Mouse (Mus musculus) forebrain, embryonic 14.5 days (tissue): ENCODE data around the gene Dpf2. TPM values are rescaled to one million over a fixed set of nuclear protein-coding genes. Genes with fewer than 3 reads are reported as not detected.
A peak's percentile ranks its signal among the peaks of the same experiment; 100 is the strongest.

Experiments
- ATAC-seq: fragments of 200-750 bp; cut with Nextera tagmentation; 2 replicates; pipeline ENCODE4 v1.8.0; 2017; ENCODE audit warnings: mild to moderate bottlenecking, moderate library complexity
- DNase-seq: peaks from one replicate; pipeline ENCODE4 v3.0.0-alpha.2; 2015; ENCODE audit warnings: low spot score
- H3K27ac ChIP-seq: fragments of 300-500 bp; sonication (generic); 2 replicates; pipeline ENCODE4 v1.5.1; 2014; ENCODE audit warnings: low read depth, mild to moderate bottlenecking, control low read depth, low read length, moderate library complexity
- H3K27me3 ChIP-seq: fragments of 300-500 bp; sonication (generic); replicated peaks from 2 replicates; pipeline ENCODE4 v1.6.1; 2014; ENCODE audit warnings: low read length, control low read depth, mixed read lengths; ENCODE audit not compliant: control insufficient read depth, insufficient read depth
- H3K36me3 ChIP-seq: fragments of 300-500 bp; sonication (generic); 2 replicates; pipeline ENCODE4 v1.6.1; 2014; ENCODE audit warnings: low read length, control low read depth; ENCODE audit not compliant: control insufficient read depth, insufficient read depth
- H3K4me1 ChIP-seq: fragments of 300-500 bp; sonication (generic); 2 replicates; pipeline ENCODE4 v1.6.1; 2014; ENCODE audit warnings: antibody characterized with exemption, low read length, control low read depth; ENCODE audit not compliant: control insufficient read depth, insufficient read depth
- H3K4me2 ChIP-seq: fragments of 300-500 bp; sonication (generic); 2 replicates; pipeline ENCODE4 v1.6.1; 2014; ENCODE audit warnings: mild to moderate bottlenecking, control low read depth, low read length
- H3K4me3 ChIP-seq: fragments of 300-500 bp; sonication (generic); 2 replicates; pipeline ENCODE4 v1.5.1; 2014; ENCODE audit warnings: low read depth, low read length, control low read depth
- H3K9ac ChIP-seq: fragments of 300-500 bp; sonication (generic); 2 replicates; pipeline ENCODE4 v1.6.1; 2014; ENCODE audit warnings: mild to moderate bottlenecking, low read length, control low read depth, moderate library complexity
- H3K9me3 ChIP-seq: fragments of 300-500 bp; sonication (generic); replicated peaks from 2 replicates; pipeline ENCODE4 v1.6.1; 2016; ENCODE audit warnings: low read length, control low read depth, mixed read lengths; ENCODE audit not compliant: control insufficient read depth
- WGBS: fragments of 180-500 bp; shearing (Covaris S2); extraction: QIAGEN DNeasy Blood & Tissue Kit; methylation state at CpG from one replicate; pipeline ENCODE4 v1.1.7; 2014; 5-methylcytosine and 5-hydroxymethylcytosine counted together
- polyA plus RNA-seq: library from polyadenylated mRNA; unstranded; fragments of >200 nt; fragmentation: Nextera tagmentation; extraction: Ambion mirVana; gene quantifications from 2 replicates; pipeline ENCODE4 v1.2.1, GENCODE M21; 2014

Gene Dpf2
- polyA plus RNA-seq, 1 experiment from 2014 or later = 136 TPM

- Histone ChIP-seq H3K4me1 (no peaks in the 10 kb centered on the region), H3K27me3 (no peaks in the 10 kb centered on the region), H3K9me3 (no peaks in the 10 kb centered on the region), H3K4me3 (no peak overlapping the region), H3K27ac (no peak overlapping the region), H3K36me3 (peaks cover 73% of the 10 kb centered on the region), H3K9ac (no peak overlapping the region), H3K4me2 (no peak overlapping the region)
- DNase-seq = no peak
- no peak for ATAC-seq
- 93% methylated on average over 16 of the region's 16 CpGs for WGBS
Measured at GRCm38 (mm10) chr19:5951631-5952030, 38.8 kb upstream of the Dpf2 start.

DNA sequence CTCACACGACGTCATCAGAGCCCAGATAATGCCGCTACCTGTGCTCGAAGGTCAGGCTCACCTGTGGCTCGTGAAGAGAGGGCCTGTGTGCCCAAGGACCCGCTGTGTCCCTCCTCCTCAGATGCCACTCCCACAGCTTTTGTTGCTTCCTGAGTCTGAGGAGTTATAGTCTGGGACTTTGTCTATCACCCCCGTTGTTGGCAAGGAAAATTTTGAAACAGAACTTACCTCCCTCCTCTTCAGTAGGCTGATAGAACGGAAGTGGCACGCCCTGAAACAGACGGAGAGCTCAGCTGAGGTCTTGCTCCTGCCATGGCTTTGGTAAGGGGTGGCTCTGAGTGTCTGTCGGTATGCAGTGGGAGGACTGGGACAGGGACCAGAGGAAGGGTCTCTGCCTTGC is 37.4 kb upstream of the Dpf2 start:
- Histone ChIP-seq H3K4me2 (no peak overlapping the region), H3K9me3 (no peaks in the 10 kb centered on the region), H3K4me1 (no peaks in the 10 kb centered on the region), H3K27me3 (no peaks in the 10 kb centered on the region), H3K9ac (no peak overlapping the region), H3K36me3 (peaks cover 72% of the 10 kb centered on the region), H3K27ac (no peak overlapping the region), H3K4me3 (no peak overlapping the region)
- no peak for DNase-seq
- no peak for ATAC-seq
- 94% methylated on average over 11 of the region's 11 CpGs for WGBS

- Histone ChIP-seq H3K4me2 (no peak overlapping the region), H3K9ac (no peak overlapping the region), H3K9me3 (no peaks in the 10 kb centered on the region), H3K4me3 (no peak overlapping the region), H3K36me3 (peaks cover 48% of the 10 kb centered on the region), H3K27ac (no peak overlapping the region), H3K4me1 (no peaks in the 10 kb centered on the region), H3K27me3 (no peaks in the 10 kb centered on the region)
- DNase-seq (no peak), ATAC-seq (no peak)
- 90% methylated on average over 8 of the region's 8 CpGs for WGBS
Measured at GRCm38 (mm10) chr19:5945891-5946290, 33.1 kb upstream of the Dpf2 start.

DNA sequence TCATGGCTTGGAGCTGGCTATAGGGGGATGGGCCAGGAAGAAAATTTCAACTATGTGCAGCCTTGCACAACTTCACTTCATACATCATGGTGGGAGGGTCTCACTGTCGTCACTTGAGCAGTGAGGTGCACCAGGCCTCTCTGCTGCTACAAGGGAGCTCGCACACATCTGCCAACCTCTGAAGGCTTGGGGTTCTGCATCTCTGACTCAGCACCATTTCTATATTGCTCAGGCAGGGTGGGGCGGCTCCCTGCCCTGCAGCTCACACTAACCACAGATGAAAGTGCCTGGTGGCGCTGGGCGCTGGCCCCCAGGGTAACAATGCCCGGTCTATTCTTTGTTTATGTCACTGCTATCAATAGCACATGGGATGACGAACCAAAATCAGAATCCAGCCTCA is 32.2 kb upstream of the Dpf2 start:
- no peak for DNase-seq

GRCm38 (mm10) chr19:5944145-5944544 is 31.3 kb upstream of the Dpf2 start:
- 79% methylated on average over 8 of the region's 8 CpGs for WGBS
- Histone ChIP-seq H3K27ac (no peak overlapping the region), H3K4me2 (no peak overlapping the region), H3K36me3 (peaks cover 31% of the 10 kb centered on the region), H3K9ac (no peak overlapping the region), H3K27me3 (no peaks in the 10 kb centered on the region), H3K4me1 (0 out of 2 replicates have a peak, but pooled peaks cover 4% of the 10 kb centered on the region), H3K9me3 (no peaks in the 10 kb centered on the region), H3K4me3 (no peak overlapping the region)
- no peak for ATAC-seq
- DNase-seq = no peak

More for the DNA sequence above, 32.2 kb upstream of the Dpf2 start:
- no peak overlapping the region for H3K4me2 ChIP-seq
- ATAC-seq = no peak
- 87% methylated on average over 7 of the region's 7 CpGs for WGBS
- H3K9me3 ChIP-seq = no peaks in the 10 kb centered on the region
- H3K27ac ChIP-seq = no peak overlapping the region
- H3K9ac ChIP-seq = no peak overlapping the region
- no peaks in the 10 kb centered on the region for H3K27me3 ChIP-seq
- no peak overlapping the region for H3K4me3 ChIP-seq
- no peaks in the 10 kb centered on the region for H3K4me1 ChIP-seq
- peaks cover 40% of the 10 kb centered on the region for H3K36me3 ChIP-seq

GRCm38 (mm10) chr19:5943404-5943803 is 30.6 kb upstream of the Dpf2 start:
- no peak overlapping the region for H3K4me3 ChIP-seq
- peaks cover 27% of the 10 kb centered on the region for H3K36me3 ChIP-seq
- 0 out of 2 replicates have a peak, but pooled peaks cover 4% of the 10 kb centered on the region for H3K4me1 ChIP-seq
- DNase-seq = no peak
- ATAC-seq = no peak
- no peak overlapping the region for H3K4me2 ChIP-seq
- no peaks in the 10 kb centered on the region for H3K9me3 ChIP-seq
- WGBS = 91% methylated on average over 15 of the region's 15 CpGs
- no peaks in the 10 kb centered on the region for H3K27me3 ChIP-seq
- no peak overlapping the region for H3K27ac ChIP-seq
- H3K9ac ChIP-seq = no peak overlapping the region

DNA sequence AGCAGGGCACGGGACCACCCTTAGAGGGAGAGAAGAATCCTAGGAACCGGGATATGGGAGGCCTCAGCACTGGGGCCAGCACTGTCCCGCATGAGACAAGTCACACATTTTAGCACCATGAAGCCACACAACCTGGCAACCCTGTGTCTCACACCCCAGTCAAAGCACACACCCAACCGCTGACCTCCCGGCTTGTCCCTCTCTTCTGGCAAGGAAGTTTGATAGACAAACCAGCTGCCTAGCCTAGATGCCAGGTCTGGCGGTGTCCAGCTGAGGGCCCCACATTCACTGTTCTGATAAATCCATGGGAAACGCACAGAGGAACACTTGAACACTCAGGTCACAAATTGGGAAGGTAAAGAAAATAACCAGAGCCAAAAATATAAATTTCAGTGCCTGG is 29.8 kb upstream of the Dpf2 start:
- Histone ChIP-seq H3K36me3 (peaks cover 24% of the 10 kb centered on the region), H3K4me1 (peaks cover 11% of the 10 kb centered on the region), H3K27me3 (no peaks in the 10 kb centered on the region), H3K27ac (no peak overlapping the region), H3K9me3 (no peaks in the 10 kb centered on the region), H3K9ac (no peak overlapping the region), H3K4me3 (no peak overlapping the region), H3K4me2 (no peak overlapping the region)
- no peak for ATAC-seq
- 86% methylated on average over 7 of the region's 7 CpGs for WGBS
- DNase-seq = no peak

DNA sequence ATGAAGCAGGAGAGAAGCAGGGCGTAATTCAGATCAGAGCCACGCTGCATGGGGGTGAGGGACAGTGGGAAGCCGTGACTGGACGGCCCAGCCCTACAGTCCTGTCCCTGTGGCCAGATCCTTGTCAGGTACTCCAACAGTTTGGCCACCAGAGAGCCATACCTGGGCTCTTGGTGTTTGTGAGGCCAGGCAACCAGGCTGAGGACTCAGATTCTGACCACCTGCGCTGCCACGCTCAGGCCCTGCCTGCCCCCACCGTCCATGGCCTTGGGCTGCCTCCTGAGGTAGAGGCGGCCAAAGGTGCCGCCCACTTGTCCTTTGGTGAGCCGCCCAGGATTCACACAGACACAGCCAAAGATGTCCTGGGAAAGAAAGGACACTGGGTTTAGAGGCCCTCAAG is 27.8 kb upstream of the Dpf2 start:
- ATAC-seq (no peak), DNase-seq (no peak)
- Histone ChIP-seq H3K27ac (peak overlapping the region; percentile 46), H3K27me3 (no peaks in the 10 kb centered on the region), H3K4me1 (peaks cover 16% of the 10 kb centered on the region), H3K4me3 (no peak overlapping the region), H3K36me3 (peaks cover 12% of the 10 kb centered on the region; the same call in 1 of the 2 replicates), H3K9ac (no peak overlapping the region), H3K4me2 (no peak overlapping the region), H3K9me3 (no peaks in the 10 kb centered on the region)
- 90% methylated on average over 10 of the region's 10 CpGs for WGBS

DNA sequence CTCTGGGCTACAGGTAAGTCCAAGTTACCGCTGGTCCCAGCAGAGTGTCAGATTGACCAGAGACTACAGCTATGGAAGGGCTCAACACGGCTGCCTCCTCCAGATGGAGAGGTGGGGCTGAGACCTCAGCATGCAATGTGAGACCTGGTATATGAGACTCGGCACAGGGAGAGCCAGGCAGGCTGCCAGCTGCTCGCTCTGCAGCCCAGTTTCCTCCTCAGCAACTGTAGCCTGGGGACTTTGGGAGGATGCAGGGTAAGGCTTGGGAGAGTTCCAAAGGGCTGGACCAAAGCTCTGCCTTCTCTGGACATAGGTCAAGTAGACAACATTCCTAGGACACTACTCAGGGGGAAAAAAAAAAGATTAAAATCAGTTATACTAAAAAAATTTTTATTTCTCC is 27.4 kb upstream of the Dpf2 start:
- Histone ChIP-seq H3K9ac (no peak overlapping the region), H3K4me2 (no peak overlapping the region), H3K27me3 (no peaks in the 10 kb centered on the region), H3K4me1 (peaks cover 16% of the 10 kb centered on the region), H3K9me3 (no peaks in the 10 kb centered on the region), H3K27ac (peak overlapping the region; percentile 46), H3K36me3 (peaks cover 12% of the 10 kb centered on the region; the same call in 1 of the 2 replicates), H3K4me3 (no peak overlapping the region)
- peak; percentile 67 for DNase-seq
- WGBS = 59% methylated on average over 4 of the region's 4 CpGs
- 0 out of 2 replicates have a peak, but pooled peaks have one; percentile 40 for ATAC-seq
